Mouse (Mus musculus) telencephalon, adult 2 months (tissue): Measurements from ENCODE around the gene Irf3.

Experiments
- DNase-seq: peaks from one replicate; pipeline ENCODE4 v3.0.0-alpha.2; 2011; ENCODE audit warnings: low read depth, low spot score

Irf3 gene

DNA sequence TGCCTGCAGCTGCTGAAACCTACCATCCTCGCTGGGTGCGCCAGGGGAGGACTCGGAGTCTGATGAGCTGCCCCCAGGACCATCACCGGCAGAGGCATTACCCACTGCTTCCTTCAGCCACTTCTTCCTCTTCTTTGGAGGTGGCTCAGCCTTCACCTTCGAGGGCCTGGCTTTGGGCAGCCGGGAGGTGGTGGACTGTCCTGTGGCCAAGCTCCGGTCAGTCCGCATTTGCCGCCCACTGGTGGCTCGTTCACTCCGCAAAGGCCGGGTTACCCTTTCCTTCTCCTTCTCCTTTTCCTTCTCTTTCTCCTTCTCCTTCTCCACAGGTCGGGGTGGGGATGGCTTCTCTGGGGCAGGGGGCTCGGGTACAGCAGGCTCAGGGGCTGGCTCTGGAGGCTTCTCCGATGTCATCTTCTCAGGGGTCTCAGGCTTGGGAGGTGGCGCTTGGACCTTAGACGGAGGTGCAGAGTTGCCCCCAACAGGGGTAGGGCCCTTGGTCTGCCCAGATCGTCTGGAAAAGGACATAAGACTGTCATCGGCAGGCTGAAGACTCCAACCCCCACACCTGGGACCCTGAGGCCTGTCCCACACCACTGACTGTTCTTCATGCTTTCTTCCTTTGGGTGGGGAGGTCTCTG lies 36.4 kb downstream of the Irf3 start:
- DNase-seq = no peak

GRCm38 (mm10) chr7:45035631-45036030 lies 38.2 kb downstream of the Irf3 start:
- DNase-seq = no peak

- DNase-seq = no peak
Observed at GRCm38 (mm10) chr7:45036702-45037101, 39.3 kb downstream of the Irf3 start.

DNA sequence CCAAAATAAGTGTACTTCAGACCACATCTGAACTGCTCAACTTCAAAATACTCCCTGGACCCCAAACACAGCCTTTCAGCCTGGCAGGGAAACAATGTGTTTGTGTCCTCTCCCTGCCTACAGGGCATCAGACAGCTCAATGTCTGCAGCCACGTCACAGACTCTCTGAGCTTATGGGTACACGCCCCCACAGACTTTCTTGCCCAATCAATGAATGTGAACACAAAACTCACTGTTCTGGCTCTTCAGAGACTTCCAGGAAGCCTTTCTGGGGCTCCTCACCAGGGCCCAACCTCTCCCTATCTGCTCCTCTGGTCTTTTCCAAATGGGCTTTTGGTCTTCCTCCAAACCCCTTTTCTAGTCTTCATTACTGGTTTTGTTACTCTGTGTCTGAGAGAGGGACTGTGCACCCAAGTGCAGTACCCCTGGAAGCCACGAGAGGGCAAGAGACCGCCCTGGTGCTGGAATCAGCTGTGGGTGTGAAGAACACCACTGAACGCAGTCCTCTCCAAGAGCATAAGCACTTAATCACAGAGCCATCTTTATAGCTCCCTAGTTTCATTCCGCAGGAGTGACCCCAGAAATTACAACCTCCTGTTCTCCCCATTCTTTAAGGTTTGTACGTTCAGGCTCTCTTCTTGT lies 40.4 kb downstream of the Irf3 start:
- no peak for DNase-seq

DNA sequence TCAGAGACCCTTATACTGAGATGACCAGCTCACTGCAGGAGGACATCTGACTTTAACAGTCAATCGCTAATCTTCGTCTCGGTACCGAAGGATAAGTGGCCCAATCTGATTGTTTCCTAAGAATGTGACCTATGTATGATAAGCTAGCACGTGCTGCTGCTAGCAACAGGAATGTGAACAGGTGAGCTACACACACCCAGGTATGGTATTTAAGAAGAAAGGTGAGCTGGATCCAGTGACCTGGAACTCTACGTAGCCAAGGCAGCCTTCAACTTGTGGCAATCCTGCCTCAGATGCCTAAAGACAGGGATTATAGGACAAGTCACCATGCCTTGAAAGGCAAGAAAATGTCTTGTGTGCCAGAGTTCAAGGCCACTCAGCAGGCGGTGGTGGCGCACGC lies 41.0 kb downstream of the Irf3 start:
- no peak for DNase-seq

DNA sequence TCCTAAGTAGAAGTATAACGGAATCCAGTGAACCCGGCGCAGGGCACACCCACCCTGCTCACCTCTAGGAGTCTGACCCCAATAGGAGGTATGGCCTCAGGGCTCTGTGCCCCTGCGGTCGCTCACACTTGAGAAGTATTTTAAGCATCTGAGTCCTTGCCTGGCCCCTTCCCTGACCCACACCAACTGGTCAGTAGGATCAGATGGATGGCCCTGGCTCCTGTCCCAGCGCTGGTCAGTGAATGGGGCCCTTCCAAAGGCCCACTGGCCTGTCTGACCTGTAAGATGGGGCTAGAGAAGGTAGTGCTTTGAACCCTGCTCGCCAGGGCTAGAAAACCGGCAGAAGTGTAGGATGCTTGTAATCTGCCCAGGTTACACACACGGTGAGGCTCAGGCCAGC lies 43.4 kb downstream of the Irf3 start:
- DNase-seq = no peak

- no peak for DNase-seq
Observed at GRCm38 (mm10) chr7:45043307-45043706, 45.9 kb downstream of the Irf3 start.

- DNase-seq = no peak
Observed at GRCm38 (mm10) chr7:45045741-45046140, 48.3 kb downstream of the Irf3 start.

- DNase-seq = no peak
Observed at GRCm38 (mm10) chr7:45046853-45047350, 49.5 kb downstream of the Irf3 start.

DNA sequence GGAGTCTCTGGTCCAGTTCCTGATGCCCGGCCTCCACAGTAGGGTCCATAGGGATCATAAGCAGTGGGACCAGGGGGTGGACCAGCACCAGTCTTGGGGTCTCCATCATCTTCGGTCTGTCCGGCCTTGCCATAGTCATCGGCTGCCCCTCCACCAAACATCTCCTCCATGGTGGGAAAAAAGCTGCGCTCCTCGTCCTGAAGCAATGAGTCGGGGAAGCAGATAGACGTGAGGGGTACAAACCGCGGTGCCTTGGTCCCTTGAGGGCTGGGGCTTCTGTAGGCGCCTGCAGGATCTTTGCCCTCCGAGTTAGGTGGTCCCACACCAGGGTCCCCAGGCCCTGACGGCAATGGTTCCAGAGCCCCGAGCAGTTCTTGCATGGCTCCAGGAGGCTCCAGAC lies 50.0 kb downstream of the Irf3 start:
- DNase-seq = no peak

GRCm38 (mm10) chr7:45048001-45048890 lies 50.8 kb downstream of the Irf3 start:
- no peak for DNase-seq

DNA sequence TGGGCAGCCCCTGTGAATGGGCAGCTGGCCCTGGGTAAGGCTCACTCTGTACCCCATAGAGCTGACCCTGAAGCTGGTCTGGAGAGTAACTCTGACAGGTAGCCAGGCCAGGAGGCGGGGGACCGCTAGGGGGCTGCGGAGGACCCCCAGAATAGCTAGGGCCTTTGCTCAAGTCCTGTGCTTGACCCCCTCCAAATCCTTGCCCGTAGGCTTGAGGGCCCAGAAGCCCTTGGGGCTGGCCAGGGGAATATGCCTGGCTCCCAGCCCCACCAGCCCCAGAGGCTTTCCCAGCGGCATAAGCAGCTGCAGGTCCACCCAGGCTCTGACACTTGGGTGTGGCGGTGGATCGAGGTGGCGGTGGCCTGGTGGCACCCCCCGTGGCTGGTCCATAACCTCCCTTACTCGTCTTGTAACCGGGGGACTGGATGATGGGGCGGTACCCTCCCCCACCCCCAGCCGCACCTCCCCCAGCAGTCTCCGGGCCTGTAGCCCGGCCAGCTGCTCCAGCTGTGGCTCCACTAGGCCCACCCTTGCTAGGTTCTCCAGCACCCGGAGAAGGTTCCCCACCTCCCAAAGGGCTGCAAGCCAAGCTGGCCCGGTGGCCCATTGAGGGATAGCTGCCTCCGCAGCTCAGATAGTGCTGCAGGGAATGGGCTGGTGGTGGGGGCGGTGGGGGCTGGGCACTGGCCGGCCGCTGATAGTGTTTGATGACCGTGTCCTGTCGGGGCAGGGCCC lies 51.6 kb downstream of the Irf3 start:
- no peak for DNase-seq

- DNase-seq = peak; percentile 82
Observed at GRCm38 (mm10) chr7:45050945-45051600, 53.6 kb downstream of the Irf3 start.

DNA sequence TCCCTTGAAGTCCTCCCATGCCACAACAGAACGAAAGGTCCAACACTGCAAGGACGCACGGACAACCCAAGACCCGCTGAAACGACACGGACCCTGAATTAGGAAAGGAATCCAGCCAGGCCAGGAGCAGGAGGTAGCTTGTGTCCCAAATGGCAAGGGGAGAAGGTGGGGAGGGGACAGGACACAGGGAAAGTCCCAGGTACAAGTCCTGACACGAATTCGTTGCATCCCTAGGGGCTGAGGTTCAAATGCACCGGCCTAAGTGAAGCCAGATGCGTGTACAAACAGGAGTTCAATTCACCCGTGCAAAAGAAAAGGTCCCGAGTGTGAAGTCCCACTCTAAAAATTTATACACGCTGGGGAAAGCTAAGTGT lies 54.1 kb downstream of the Irf3 start:
- DNase-seq = no peak
